Mouse (Mus musculus) spleen, adult 18-20 months (tissue): ENCODE results near the gene Ccl11.

Experiments
- DNase-seq, 2 experiments: peaks; one replicate each; pipeline ENCODE4 v3.0.0; 2022; ENCODE audit warnings: mixed read lengths in 2 of 2

Gene Ccl11

DNA sequence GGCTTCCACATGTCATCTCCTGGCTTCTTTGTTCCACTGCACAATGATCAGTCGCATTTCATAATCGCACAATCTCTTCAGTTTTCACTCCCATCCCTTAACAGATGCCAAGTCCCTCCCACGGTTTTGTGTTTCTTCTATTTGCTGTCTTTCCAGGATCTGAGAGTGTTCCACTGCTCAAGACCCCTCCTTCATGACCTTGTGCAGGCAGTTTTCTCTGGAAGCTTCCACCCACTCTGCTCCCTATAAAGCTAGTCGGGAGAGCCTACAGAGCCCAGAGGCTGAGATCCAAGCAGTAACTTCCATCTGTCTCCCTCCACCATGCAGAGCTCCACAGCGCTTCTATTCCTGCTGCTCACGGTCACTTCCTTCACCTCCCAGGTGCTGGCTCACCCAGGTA is at the start of gene Ccl11:
Gene Ccl11 (plus strand): TSS at position 178 of the 400 bp plus-strand sequence.
- DNase-seq, result no peak

DNA sequence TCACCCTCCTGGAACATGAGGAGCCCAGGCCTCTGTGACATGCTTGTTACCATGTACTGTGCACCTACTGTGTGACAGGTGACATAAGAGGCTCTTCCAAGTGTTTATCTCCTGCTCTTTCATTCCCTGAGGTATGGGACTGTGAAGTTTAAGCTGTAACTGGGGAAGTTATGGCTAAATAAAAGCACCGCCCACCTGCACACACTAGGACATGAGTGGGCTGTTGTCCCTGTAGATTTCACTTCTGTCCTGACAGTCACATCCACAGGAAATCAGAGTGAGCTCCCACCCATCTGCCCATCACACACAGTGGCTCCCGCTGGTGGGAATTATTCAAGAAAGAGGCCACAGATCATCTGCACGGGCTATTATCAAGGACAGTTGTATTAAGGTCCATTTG is 47.5 kb upstream of the Ccl11 start:
- DNase-seq, result no peak

- DNase-seq, result no peak
Measured at GRCm38 (mm10) chr11:82011411-82012193, 46.0 kb upstream of the Ccl11 start.

GRCm38 (mm10) chr11:82013756-82014155 is 43.9 kb upstream of the Ccl11 start:
- DNase-seq, result no peak

DNA sequence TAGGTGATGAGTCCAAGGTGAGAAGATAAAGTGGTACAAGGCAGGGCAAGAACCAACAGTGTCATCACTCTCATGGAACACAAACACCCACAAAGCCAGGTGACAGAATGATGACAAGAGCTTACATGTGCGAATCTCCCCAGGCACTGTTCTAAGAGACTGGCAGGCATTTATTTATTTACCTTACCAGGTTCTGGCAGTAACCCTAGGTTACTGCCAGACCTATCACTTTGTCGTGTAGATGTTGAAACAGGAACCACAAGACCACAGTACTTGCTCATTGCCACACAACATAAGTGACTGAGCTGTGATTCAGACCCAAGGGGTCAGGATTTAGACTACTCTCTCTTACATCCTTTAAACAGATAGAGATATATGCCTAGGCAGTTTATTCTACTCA is 42.6 kb upstream of the Ccl11 start:
- no peak for DNase-seq

DNA sequence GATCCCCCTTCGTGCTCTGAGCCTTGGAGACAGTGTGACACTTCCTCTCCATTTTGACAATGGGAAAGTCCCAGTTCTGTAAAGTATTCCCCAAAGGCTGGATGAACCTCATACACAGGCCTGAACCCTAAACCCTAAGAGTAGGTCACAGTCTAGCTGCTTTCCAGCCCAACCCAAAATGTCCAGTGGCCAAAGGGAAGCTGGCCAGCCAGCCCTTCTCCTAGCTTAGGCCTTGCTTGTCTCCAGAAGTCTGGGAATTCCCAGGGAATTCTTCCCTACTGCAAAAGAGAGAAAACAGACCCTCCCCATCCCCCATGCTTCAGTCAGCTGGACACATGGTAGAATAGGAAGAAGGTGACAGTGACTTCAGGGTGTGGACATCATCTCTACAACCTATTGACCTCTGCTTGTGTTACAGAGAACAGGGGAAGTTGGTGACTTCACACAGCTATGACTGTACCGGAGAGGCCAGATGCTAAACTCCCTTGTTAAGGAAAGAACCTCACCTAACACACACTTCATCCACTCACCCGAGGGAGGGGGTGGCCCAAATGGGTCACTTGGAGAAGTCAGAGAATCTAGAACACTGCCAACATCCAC is 41.3 kb upstream of the Ccl11 start:
- no peak for DNase-seq

DNA sequence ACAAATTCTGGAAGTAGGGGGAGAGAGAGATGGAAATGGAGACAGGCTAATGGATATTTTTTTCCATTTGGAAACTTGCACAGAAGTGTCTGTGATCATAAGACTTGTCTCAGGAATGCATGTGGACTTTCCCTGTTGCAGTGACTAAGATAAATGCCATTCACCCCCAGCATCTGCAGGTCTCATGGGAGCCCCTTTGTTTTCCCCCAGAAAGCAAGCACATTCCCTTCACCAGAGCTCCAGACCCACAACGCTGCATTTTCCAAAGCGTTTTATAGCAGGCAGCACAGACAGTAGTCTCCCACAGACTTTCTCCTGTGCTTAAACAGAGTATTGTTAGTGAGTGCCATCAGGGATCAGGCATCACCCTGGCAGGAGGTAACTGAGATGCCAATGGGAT is 38.2 kb upstream of the Ccl11 start:
- no peak for DNase-seq

GRCm38 (mm10) chr11:82019793-82020192 is 37.8 kb upstream of the Ccl11 start:
- no peak for DNase-seq

- no peak for DNase-seq
Measured at GRCm38 (mm10) chr11:82021406-82021805, 36.2 kb upstream of the Ccl11 start.

DNA sequence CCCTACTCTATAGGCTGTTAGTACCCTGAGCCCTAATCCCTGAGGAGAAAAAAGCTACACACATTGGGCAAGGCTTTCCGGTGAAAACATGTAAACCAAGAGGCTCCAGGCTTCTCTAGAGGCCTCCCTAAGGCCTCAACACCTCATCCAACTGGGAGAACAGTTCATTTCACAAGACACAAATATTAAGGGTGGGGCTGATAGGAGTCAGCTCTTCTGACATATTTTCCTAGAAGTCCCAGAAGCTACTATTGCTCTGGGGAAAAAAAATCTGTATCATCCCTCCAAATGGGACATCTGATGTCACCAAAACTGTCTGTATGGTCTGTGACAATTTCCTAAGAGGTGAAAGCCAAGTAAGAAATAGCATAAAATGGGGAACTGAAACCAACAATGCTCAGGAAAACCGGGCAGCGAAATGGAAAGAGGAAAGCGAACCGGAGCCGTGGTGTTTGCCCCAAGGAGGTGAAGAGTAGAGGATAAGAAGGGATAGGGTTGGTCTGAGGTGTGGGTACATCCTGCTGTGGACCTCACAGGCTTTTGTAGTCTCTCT is 35.0 kb upstream of the Ccl11 start:
- DNase-seq, result no peak

- no peak for DNase-seq
Measured at GRCm38 (mm10) chr11:82023769-82024168, 33.9 kb upstream of the Ccl11 start.

GRCm38 (mm10) chr11:82030171-82030570 is 27.5 kb upstream of the Ccl11 start:
- DNase-seq, result no peak

DNA sequence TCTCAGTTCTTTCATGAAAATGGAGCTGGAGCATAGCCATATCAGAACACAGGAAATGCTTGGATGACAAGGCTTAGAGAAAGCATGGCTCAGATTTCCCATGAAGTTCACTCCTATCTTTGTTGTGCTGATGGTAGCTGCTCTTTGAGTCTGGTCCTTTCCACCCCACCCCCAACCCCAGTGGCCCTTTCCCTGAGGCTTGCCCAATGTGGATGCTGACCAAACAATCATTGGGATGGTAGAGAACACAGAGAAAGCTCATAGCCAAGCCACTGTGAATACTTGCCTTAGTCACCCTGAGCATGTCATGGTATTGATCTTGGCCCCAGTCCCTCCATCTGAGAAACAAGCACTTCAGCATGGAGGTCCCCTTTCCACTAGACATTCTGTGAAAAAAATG is 25.5 kb upstream of the Ccl11 start:
- no peak for DNase-seq

GRCm38 (mm10) chr11:82032678-82033344 is 24.8 kb upstream of the Ccl11 start:
- DNase-seq, result no peak

DNA sequence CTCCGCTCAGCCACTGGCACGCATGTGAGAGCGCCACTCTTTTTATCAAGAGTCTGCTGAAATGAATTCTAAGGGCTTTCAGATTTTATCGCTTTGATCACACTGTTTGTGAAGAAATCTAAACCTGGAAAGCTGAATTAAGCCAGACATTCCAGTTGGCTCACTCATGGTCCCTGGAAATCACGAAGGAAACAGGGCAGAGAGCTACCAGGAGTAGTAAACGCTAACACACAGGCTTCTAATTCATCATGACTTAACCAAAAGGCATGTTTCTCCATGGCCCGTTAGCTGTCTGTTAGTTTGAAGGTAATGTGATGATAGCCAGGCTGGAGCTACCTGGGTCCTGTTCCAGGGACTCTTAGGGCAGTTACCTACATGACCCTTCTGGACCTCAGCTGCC is 23.2 kb upstream of the Ccl11 start:
- no peak for DNase-seq

GRCm38 (mm10) chr11:82035356-82035755 is 22.3 kb upstream of the Ccl11 start, which contains the start of gene Ccl2:
TSS of gene Ccl2 (plus strand) at chr11:82035571.
- DNase-seq, result peak; percentile 8 to 22

- DNase-seq, result no peak
Measured at GRCm38 (mm10) chr11:82035857-82036256, 21.8 kb upstream of the Ccl11 start.

DNA sequence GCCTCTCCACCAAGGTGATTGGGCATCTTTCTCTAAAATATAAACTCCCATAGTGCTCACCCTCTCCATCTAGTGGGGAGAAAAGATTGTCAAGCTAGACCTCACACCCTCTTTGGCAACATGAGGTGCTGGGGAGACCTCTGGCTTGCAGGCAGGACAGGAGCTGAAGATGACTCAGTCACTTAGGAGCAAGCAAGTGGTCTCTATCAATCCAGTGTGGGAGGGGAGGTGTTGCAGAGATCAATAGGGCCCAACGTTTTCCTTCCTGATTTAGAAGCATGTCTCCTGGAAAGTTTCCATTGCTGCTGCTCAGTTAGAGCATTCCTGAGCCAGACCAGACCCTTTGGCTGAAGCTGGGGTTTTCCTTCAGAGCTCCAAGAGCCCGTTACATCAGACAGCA is 19.1 kb upstream of the Ccl11 start, which contains the start of gene Gm17268:
Gene Gm17268 (minus strand): TSS at position 28 of the 400 bp plus-strand sequence.
- DNase-seq, result no peak

DNA sequence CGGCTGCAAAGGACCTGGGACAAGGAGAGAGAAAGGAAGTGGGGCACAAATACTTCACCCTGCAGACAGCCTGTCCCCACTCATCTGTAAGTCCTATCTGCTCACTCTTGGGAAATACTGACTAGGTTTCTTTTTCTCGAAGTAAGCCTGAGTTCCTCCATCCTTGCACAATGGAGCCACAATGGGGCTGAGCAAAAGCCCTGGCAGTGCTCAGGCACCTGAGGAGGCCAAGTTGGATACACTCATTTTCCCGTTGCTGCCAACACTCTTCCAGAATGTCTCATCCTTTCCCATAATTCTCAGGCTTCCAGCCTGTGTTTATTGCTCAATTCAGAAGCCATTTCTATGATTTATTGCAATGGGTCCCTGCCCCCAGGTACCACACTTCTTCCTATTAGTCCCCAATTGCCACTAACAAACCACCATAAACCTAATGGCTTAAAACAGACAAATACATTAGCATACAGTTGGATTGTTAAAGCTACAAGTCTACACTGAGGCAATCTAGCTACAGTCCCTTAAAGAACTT is 18.4 kb upstream of the Ccl11 start:
- no peak for DNase-seq

DNA sequence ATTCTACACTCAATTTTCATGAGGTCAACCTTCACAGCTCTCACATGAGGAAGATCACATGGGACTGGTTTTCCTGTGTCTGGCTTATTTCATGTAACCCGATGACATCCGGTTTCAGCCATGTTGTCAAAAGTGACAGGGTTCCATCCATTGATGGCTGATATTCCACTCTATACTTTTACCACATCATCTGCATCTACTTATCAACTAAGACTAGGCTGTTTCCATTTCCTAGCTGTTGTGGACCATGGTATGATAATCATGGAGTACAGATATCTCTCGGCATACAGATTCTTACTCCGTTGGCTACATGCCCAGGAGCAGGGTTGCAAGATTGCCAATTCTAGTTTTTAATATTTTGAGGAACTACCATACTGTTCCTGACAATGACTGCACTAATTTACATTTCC is 15.9 kb upstream of the Ccl11 start:
- DNase-seq, result no peak

- DNase-seq, result no peak
Measured at GRCm38 (mm10) chr11:82045471-82045870, 12.2 kb upstream of the Ccl11 start, which contains the start of gene Ccl7. TSS of gene Ccl7 (plus strand) at chr11:82045712.

DNA sequence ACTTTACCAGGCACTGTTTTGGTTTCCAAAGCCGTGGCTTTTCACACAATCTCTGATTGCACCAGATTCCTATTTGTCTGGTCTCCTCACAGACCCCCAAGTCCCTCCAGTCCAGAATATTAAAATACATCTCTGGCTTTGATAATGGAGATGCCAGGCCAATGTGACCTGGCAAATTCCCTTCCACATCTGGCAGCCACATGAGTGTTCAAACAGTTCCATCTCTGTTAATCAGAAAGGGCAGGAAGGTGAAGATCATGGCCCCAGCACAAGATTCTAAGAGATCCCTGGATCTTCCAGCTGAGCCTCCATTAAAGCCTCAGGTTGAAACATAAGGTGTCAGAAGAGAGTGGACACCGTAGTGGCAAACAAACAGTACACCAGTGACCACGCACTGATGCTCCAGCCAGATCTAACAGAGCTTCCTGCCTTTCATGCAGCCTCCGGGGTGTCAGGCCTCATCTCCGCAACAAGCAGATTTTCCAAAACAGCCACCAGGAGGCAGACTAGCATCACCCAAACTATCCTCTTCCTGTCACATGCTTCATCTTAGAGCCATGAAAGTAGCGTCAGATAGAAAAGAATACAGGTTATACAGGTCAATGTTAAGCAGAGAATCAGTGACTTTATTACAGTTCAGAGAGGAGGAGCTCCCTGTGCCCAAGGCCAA is 9.7 kb upstream of the Ccl11 start:
- peak in 1 of 2 experiments; percentile 12 for DNase-seq

DNA sequence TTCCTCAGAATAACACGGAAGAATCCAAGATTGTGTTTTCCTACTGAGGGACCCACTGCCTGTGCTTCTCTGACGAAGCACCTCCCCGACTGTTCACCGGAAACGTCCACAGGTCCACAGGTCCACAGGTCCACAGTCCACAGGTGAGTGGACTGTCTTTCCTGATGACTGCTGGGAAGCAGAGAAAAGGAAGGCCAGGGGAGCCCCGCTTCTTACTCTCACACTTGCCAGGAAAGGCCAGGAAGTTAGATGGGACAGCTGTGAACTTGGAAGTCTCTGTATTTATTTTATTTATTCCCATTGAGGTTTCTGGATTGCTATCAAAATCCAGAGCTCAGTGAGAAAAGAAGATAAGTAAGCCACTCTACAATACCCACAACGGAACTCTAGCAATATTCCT is 3.8 kb upstream of the Ccl11 start:
- no peak for DNase-seq
